Mouse (Mus musculus) induced T-regulatory cell, adult 2 months (primary cell): ENCODE data around the gene Cyp4a30b.
"Not testable (repeated sequence)": the region's sequence is repeated elsewhere in the genome, so short reads cannot be mapped to it uniquely, and the experiment has no call there.

Experiments used
- DNase-seq: peaks from one replicate; pipeline ENCODE4 v3.0.0-alpha.2; 2012; ENCODE audit warnings: low read depth

Cyp4a30b gene

GRCm38 (mm10) chr4:115452304-115452703, at the start of gene Cyp4a30b:
TSS of gene Cyp4a30b (plus strand) at chr4:115452604.
- no peak for DNase-seq

GRCm38 (mm10) chr4:115411324-115411723, 41.1 kb upstream of the Cyp4a30b start, which contains the start of gene Cyp4a12b:
TSS of gene Cyp4a12b (plus strand) at chr4:115411624.
- not testable (repeated sequence) for DNase-seq

- DNase-seq, result no peak
Measured at GRCm38 (mm10) chr4:115450577-115451137, 1.7 kb upstream of the Cyp4a30b start.

GRCm38 (mm10) chr4:115473585-115473984, 21.2 kb downstream of the Cyp4a30b start:
- DNase-seq, result not testable (repeated sequence)

- DNase-seq, result not testable (repeated sequence)
Measured at GRCm38 (mm10) chr4:115476051-115476450, 23.6 kb downstream of the Cyp4a30b start.

- no peak for DNase-seq
Measured at GRCm38 (mm10) chr4:115481006-115481652, 28.7 kb downstream of the Cyp4a30b start.

GRCm38 (mm10) chr4:115496001-115496400, 43.6 kb downstream of the Cyp4a30b start, which contains the start of gene Cyp4a14:
TSS of gene Cyp4a14 (minus strand) at chr4:115496142.
- DNase-seq, result no peak

GRCm38 (mm10) chr4:115497466-115497865, 45.1 kb downstream of the Cyp4a30b start:
- DNase-seq, result no peak

- not testable (repeated sequence) for DNase-seq
Measured at GRCm38 (mm10) chr4:115513964-115514363, 61.6 kb downstream of the Cyp4a30b start.

- DNase-seq, result not testable (repeated sequence)
Measured at GRCm38 (mm10) chr4:115518000-115518399, 65.6 kb downstream of the Cyp4a30b start, which contains the start of gene Cyp4a10. TSS of gene Cyp4a10 (plus strand) at chr4:115518264.

- no peak for DNase-seq
Measured at GRCm38 (mm10) chr4:115519444-115519843, 67.0 kb downstream of the Cyp4a30b start.
